Mouse (Mus musculus): Measurements from ENCODE around the gene Fbxw7. TPM values are rescaled to one million over a fixed set of nuclear protein-coding genes. Genes with fewer than 3 reads are reported as not detected.
"Not testable (repeated sequence)": the region's sequence is repeated elsewhere in the genome, so short reads cannot be mapped to it uniquely, and the experiment has no call there.

Gene Fbxw7
- polyA plus RNA-seq, 1 experiment from 2014 or later = 13.8 TPM

- not testable (repeated sequence) for H3K9ac ChIP-seq; ATAC-seq (ENCODE audit: insufficient number of reproducible peaks, insufficient read depth, low FRiP score, low TSS enrichment); H3K27ac ChIP-seq; H3K9me3 ChIP-seq; H3K4me2 ChIP-seq (replicated peaks); H3K27me3 ChIP-seq; H3K4me1 ChIP-seq; H3K36me3 ChIP-seq; H3K4me3 ChIP-seq
- WGBS = 94% methylated on average over 3 of the region's 3 CpGs
These were observed 46.7 kb downstream of the Fbxw7 start for GRCm38 (mm10) chr3:84861817-84862216.

- Histone ChIP-seq H3K9me3 (no peaks in the 10 kb centered on the region), H3K4me1 (no peaks in the 10 kb centered on the region), H3K4me2 (replicated peaks) (no peak overlapping the region), H3K27me3 (no peaks in the 10 kb centered on the region), H3K9ac (no peak overlapping the region), H3K27ac (no peak overlapping the region), H3K4me3 (no peak overlapping the region), H3K36me3 (no peaks in the 10 kb centered on the region)
- ATAC-seq (ENCODE audit: insufficient number of reproducible peaks, insufficient read depth, low FRiP score, low TSS enrichment) = no peak
- 87% methylated on average over 3 of the region's 3 CpGs for WGBS
These were observed 50.6 kb downstream of the Fbxw7 start for GRCm38 (mm10) chr3:84865684-84866083.

- no peak overlapping the region for H3K4me3 ChIP-seq
- no peak for ATAC-seq (ENCODE audit: insufficient number of reproducible peaks, insufficient read depth, low FRiP score, low TSS enrichment)
- no peaks in the 10 kb centered on the region for H3K36me3 ChIP-seq
- H3K4me1 ChIP-seq = no peaks in the 10 kb centered on the region
- 77% methylated on average over 4 of the region's 4 CpGs for WGBS
- H3K9ac ChIP-seq = no peak overlapping the region
- H3K4me2 ChIP-seq (replicated peaks) = no peak overlapping the region
- no peaks in the 10 kb centered on the region for H3K27me3 ChIP-seq
- H3K27ac ChIP-seq = no peak overlapping the region
- H3K9me3 ChIP-seq = no peaks in the 10 kb centered on the region
These were observed 51.8 kb downstream of the Fbxw7 start for GRCm38 (mm10) chr3:84866866-84867265.

DNA sequence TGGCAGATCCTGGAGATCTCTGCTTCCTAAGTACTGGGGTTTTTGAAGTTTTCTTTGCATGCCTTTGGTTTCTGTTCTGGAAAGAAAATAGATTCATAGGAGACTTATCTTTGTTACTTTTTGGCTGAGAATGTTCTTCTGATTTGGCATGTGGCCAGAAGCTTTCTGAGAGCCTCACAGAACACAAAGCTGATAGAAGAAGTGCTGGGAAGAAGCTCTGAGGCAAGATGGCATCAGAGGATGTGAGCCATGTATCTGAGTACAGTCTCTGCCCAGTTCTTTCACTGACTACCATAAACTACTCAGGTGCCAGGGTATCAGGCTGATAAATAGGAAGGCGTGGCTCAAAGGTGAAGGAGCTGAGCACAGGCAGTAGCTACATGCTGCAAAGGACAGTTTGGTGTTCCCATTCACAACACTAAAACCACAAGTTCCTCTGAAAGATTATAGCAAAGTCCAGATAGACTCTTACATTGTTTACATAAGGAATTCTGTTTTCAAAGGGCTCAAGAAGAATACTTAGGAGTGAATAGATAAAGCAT, 52.4 kb downstream of the Fbxw7 start:
- H3K4me1 ChIP-seq = no peaks in the 10 kb centered on the region
- H3K4me3 ChIP-seq = no peak overlapping the region
- 87% methylated on average over 1 of the region's 1 CpGs for WGBS
- no peak for ATAC-seq (ENCODE audit: insufficient number of reproducible peaks, insufficient read depth, low FRiP score, low TSS enrichment)
- no peaks in the 10 kb centered on the region for H3K9me3 ChIP-seq
- no peak overlapping the region for H3K4me2 ChIP-seq (replicated peaks)
- no peak overlapping the region for H3K27ac ChIP-seq
- no peaks in the 10 kb centered on the region for H3K27me3 ChIP-seq
- no peak overlapping the region for H3K9ac ChIP-seq
- H3K36me3 ChIP-seq = no peaks in the 10 kb centered on the region

DNA sequence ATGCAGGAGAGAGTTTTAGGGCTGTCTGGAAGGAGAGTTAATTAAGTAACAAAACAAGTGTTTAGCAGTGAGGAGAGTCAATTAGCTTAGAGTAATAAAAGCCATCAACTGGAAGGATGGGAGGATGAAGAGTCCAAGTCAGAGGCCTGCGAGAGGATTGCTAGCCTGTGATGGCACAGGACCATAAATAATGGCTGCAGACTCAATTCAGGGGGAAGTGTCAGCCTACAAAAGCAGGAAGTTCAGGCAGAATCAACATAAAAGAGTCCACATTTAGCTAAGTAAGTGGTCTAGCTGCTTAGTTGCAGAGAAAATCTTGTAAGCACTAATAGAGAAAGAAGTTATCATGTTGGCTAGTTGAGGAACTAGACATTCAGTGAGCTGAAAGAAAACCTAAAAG, 52.9 kb downstream of the Fbxw7 start:
- no peak for ATAC-seq (ENCODE audit: insufficient number of reproducible peaks, insufficient read depth, low FRiP score, low TSS enrichment)
- WGBS = 68% methylated on average over 1 of the region's 1 CpGs
- H3K27ac ChIP-seq = no peak overlapping the region

GRCm38 (mm10) chr3:84870126-84870525, 55.1 kb downstream of the Fbxw7 start:
- Histone ChIP-seq H3K27me3 (no peaks in the 10 kb centered on the region), H3K4me1 (no peaks in the 10 kb centered on the region), H3K27ac (no peak overlapping the region), H3K4me3 (no peak overlapping the region), H3K36me3 (no peaks in the 10 kb centered on the region), H3K9me3 (no peaks in the 10 kb centered on the region), H3K9ac (no peak overlapping the region), H3K4me2 (replicated peaks) (no peak overlapping the region)
- no peak for ATAC-seq (ENCODE audit: insufficient number of reproducible peaks, insufficient read depth, low FRiP score, low TSS enrichment)

More for the DNA sequence above, 52.9 kb downstream of the Fbxw7 start:
- Histone ChIP-seq H3K27me3 (no peaks in the 10 kb centered on the region), H3K4me1 (no peaks in the 10 kb centered on the region), H3K9me3 (no peaks in the 10 kb centered on the region), H3K36me3 (no peaks in the 10 kb centered on the region), H3K4me3 (no peak overlapping the region), H3K4me2 (replicated peaks) (no peak overlapping the region), H3K9ac (no peak overlapping the region)

DNA sequence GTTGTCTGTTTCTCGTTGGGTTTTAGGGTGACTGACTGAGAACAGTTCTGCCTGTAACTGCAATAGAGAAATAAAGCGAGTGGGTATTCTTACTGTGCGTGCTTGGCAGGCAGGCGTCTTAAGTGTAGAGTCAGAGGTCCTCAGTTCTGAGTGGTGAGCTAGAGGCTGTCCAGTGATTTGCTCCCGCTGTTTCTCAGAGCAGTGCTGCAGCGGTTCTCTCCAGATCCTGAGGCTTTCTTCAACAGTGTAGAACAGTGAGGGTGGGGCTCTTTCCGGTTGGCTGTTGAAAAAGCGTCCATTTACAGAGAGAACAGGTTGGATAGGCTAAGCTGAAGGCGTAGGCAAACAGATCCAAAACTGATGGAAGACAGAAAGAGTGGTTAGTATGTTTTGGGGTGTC, 60.2 kb downstream of the Fbxw7 start:
- WGBS = 79% methylated on average over 9 of the region's 9 CpGs

DNA sequence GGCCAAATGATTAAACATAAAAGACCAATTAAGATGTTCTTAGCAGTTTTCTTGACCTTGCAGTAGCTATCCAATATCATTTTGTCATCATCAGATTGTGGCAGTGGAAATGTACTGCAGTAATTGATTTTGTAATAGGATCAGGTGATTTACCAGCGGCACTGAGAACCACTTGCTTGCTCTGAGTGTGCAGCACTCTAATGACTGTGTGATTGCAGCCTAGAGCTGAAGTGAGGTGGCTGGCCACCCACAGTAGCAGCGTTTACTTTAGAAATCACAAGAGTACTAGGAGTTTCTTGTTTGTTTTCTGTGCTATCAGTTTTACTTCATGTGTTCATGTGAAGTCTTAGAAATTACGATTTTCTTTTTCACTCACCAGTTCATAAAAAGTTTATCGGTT, 61.1 kb downstream of the Fbxw7 start:
- no peak overlapping the region for H3K4me2 ChIP-seq (replicated peaks)
- ATAC-seq (ENCODE audit: insufficient number of reproducible peaks, insufficient read depth, low FRiP score, low TSS enrichment) = no peak

More for the DNA sequence above, 60.2 kb downstream of the Fbxw7 start:
- no peak for ATAC-seq (ENCODE audit: insufficient number of reproducible peaks, insufficient read depth, low FRiP score, low TSS enrichment)
- no peaks in the 10 kb centered on the region for H3K4me1 ChIP-seq
- no peaks in the 10 kb centered on the region for H3K36me3 ChIP-seq
- H3K9ac ChIP-seq = no peak overlapping the region
- no peak overlapping the region for H3K27ac ChIP-seq
- H3K27me3 ChIP-seq = no peaks in the 10 kb centered on the region
- H3K9me3 ChIP-seq = no peaks in the 10 kb centered on the region
- no peak overlapping the region for H3K4me3 ChIP-seq
- H3K4me2 ChIP-seq (replicated peaks) = no peak overlapping the region

DNA sequence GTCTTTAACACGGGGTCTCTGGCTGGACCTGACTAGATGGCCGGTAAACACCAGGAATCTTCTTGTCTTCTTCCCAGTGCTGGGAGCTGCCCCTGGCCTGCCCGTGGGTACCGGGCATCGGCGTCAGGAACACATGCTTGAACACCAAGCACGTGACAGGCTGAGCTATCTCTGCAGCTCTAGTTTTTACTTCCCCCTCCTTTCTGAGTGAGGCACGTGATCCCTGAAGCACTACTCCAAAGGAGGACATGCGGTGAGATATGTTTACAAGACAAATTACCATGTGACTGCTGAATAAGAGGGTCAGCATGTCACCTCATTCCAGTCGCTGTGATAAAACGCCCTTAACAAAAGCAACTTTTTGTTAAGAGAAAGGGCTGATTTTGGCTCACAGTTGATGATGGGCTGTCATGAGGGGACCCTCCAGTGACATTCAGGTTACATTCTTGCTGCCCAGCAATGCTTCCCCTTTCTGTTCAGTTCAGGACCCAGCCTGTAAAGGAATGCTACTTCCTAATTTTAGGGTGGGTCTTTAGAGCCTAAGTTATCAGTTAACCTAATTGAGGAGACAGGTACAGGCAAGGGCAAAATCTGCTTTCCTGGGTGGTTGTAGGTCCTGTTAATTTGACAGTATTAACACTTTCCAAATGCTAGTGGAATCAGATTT, 68.9 kb downstream of the Fbxw7 start:
- no peak overlapping the region for H3K4me2 ChIP-seq (replicated peaks)
- no peak overlapping the region for H3K27ac ChIP-seq
- WGBS = 54% methylated on average over 11 of the region's 11 CpGs
- no peak overlapping the region for H3K9ac ChIP-seq
- H3K4me3 ChIP-seq = no peak overlapping the region
- H3K9me3 ChIP-seq = no peaks in the 10 kb centered on the region
- H3K27me3 ChIP-seq = no peaks in the 10 kb centered on the region
- ATAC-seq (ENCODE audit: insufficient number of reproducible peaks, insufficient read depth, low FRiP score, low TSS enrichment) = no peak
- H3K4me1 ChIP-seq = 0 out of 2 replicates have a peak, but pooled peaks cover 6% of the 10 kb centered on the region
- H3K36me3 ChIP-seq = no peaks in the 10 kb centered on the region

More for the DNA sequence above, 61.1 kb downstream of the Fbxw7 start:
- WGBS = 74% methylated on average over 4 of the region's 4 CpGs
- Histone ChIP-seq H3K27me3 (no peaks in the 10 kb centered on the region), H3K9ac (no peak overlapping the region), H3K36me3 (no peaks in the 10 kb centered on the region), H3K4me1 (no peaks in the 10 kb centered on the region), H3K27ac (no peak overlapping the region), H3K4me3 (no peak overlapping the region), H3K9me3 (no peaks in the 10 kb centered on the region)

DNA sequence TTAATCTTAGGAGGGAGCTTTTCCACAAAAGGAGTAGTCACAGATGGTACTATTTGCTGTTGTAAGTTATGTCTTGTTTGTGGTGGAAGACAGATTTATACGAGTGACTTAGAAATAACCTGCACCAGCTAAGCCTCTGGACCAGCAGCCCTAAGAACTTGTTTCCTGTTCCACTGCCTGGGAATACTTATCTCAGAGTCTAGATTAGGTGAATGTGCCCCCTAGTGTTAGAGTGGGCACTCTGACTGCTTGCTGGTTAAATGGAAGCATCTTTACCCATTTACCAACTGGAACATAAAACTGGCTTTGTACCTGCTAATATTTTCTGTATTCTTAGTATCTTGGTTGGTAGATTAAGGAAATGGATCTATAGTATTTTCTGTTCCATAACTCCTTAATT, 74.6 kb downstream of the Fbxw7 start:
- H3K4me3 ChIP-seq = no peak overlapping the region
- 56% methylated on average over 1 of the region's 1 CpGs for WGBS
- no peak overlapping the region for H3K9ac ChIP-seq
- H3K4me1 ChIP-seq = no peaks in the 10 kb centered on the region
- no peak overlapping the region for H3K27ac ChIP-seq
- 0 out of 2 replicates have a peak, but pooled peaks cover 3% of the 10 kb centered on the region for H3K36me3 ChIP-seq
- no peaks in the 10 kb centered on the region for H3K9me3 ChIP-seq
- H3K27me3 ChIP-seq = no peaks in the 10 kb centered on the region
- no peak overlapping the region for H3K4me2 ChIP-seq (replicated peaks)
- no peak for ATAC-seq (ENCODE audit: insufficient number of reproducible peaks, insufficient read depth, low FRiP score, low TSS enrichment)

DNA sequence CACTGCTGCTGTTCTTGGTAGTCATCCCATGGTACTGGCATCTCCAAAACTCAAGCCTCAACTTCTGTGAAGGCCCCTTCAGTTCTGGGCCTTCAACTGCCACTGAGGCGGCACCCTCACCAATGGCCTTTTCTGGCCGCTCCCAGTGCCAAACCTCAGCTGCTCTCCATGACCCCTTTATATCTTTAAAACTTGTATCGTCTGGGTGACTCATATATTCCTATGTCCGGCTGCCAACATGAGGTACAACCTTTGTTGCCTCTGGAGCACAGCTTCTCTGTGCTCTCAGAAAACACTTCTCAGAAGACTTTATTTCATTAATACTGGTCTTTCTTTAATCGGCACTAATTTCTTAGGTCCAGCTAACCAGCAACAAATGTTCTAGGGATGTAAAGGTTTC, 75.9 kb downstream of the Fbxw7 start:
- H3K36me3 ChIP-seq = 0 out of 2 replicates have a peak, but pooled peaks cover 3% of the 10 kb centered on the region
- no peaks in the 10 kb centered on the region for H3K27me3 ChIP-seq
- no peak overlapping the region for H3K4me3 ChIP-seq
- ATAC-seq (ENCODE audit: insufficient number of reproducible peaks, insufficient read depth, low FRiP score, low TSS enrichment) = no peak
- H3K4me2 ChIP-seq (replicated peaks) = no peak overlapping the region
- no peaks in the 10 kb centered on the region for H3K9me3 ChIP-seq
- no peak overlapping the region for H3K9ac ChIP-seq
- H3K27ac ChIP-seq = no peak overlapping the region
- H3K4me1 ChIP-seq = no peaks in the 10 kb centered on the region
- WGBS = 95% methylated on average over 5 of the region's 5 CpGs

DNA sequence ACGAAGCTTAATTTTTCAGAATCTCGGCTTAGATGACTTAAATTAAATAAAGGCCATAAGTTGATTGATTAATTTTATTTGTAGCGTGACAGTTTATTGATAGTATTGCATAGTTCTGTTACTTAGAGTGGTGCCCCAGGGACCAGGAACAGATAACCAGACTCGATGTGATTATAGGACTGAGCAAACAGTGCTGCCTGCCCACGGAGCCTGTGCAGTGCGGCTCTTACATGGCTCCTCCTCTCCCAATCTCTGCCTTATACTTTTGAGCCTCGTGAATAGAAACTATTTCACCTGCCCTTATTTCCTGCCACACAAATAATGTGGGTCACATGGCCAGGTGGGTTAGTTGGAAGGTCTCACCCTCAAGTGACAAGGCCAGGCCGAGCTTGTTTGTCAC, 82.9 kb downstream of the Fbxw7 start:
- no peaks in the 10 kb centered on the region for H3K4me1 ChIP-seq
- no peak for ATAC-seq (ENCODE audit: insufficient number of reproducible peaks, insufficient read depth, low FRiP score, low TSS enrichment)
- no peaks in the 10 kb centered on the region for H3K36me3 ChIP-seq
- H3K27ac ChIP-seq = no peak overlapping the region
- H3K4me2 ChIP-seq (replicated peaks) = no peak overlapping the region
- no peak overlapping the region for H3K9ac ChIP-seq
- no peaks in the 10 kb centered on the region for H3K9me3 ChIP-seq
- no peaks in the 10 kb centered on the region for H3K27me3 ChIP-seq
- WGBS = 82% methylated on average over 8 of the region's 8 CpGs
- no peak overlapping the region for H3K4me3 ChIP-seq
